Mouse (Mus musculus) C2C12 (cell line): ENCODE data around the gene Map3k11. TPM values are rescaled to one million over a fixed set of nuclear protein-coding genes. Genes with fewer than 3 reads are reported as not detected.

ENCODE experiments used
- H3K27me3 ChIP-seq: one replicate; pipeline ENCODE4 v1.6.1; 2011; ENCODE audit not compliant: control insufficient read depth, insufficient read depth, insufficient read length
- H3K36me3 ChIP-seq: one replicate; pipeline ENCODE4 v1.6.1; 2011; ENCODE audit not compliant: control insufficient read depth, insufficient read depth
- H3K4me3 ChIP-seq: one replicate; pipeline ENCODE4 v1.5.1; 2011; ENCODE audit warnings: mild to moderate bottlenecking, control low read depth; ENCODE audit not compliant: poor library complexity, insufficient read depth, severe bottlenecking
- H3K79me2 ChIP-seq: one replicate; pipeline ENCODE4 v1.6.1; 2011; ENCODE audit not compliant: control insufficient read depth, insufficient read depth
- H3K79me3 ChIP-seq: one replicate; pipeline ENCODE4 v1.6.1; 2011; ENCODE audit warnings: low read depth, control low read depth
- H3ac ChIP-seq: one replicate; pipeline ENCODE3; 2011; ENCODE audit warnings: low read depth; ENCODE audit not compliant: control insufficient read depth, insufficient read length
- CEBPB ChIP-seq: IDR thresholded peaks from one replicate; pipeline ENCODE4 v1.6.1; 2011; ENCODE audit warnings: low read depth, mild to moderate bottlenecking, control low read depth, moderate library complexity
- CTCF ChIP-seq: IDR thresholded peaks from one replicate; pipeline ENCODE4 v1.5.1; 2011; ENCODE audit not compliant: control insufficient read depth, insufficient read depth, insufficient read length
- FOSL1 ChIP-seq: IDR thresholded peaks from one replicate; pipeline ENCODE4 v1.8.0; 2011; ENCODE audit warnings: mild to moderate bottlenecking, low read length; ENCODE audit not compliant: poor library complexity, insufficient read depth, severe bottlenecking
- MAX ChIP-seq: IDR thresholded peaks from one replicate; pipeline ENCODE4 v1.6.1; 2011; ENCODE audit warnings: mild to moderate bottlenecking, control low read depth
- MYOD1 ChIP-seq: IDR thresholded peaks from one replicate; pipeline ENCODE4 v1.6.1; 2011; ENCODE audit warnings: low read depth; ENCODE audit not compliant: control insufficient read depth, insufficient read length
- MYOG ChIP-seq: IDR thresholded peaks from one replicate; pipeline ENCODE4 v1.6.1; 2011; ENCODE audit not compliant: control insufficient read depth, insufficient read length; ENCODE audit errors: extremely low read depth
- USF1 ChIP-seq: IDR thresholded peaks from one replicate; pipeline ENCODE4 v1.6.1; 2011; ENCODE audit warnings: low read depth, mild to moderate bottlenecking, control low read depth, moderate library complexity
- polyA plus RNA-seq: library from polyadenylated mRNA; unstranded; fragments of >200 nt; fragmentation: generic; extraction: Trizol; gene quantifications from one replicate; pipeline ENCODE4 v1.2.1, GENCODE M21; 2012; ENCODE audit warnings: missing spikeins

Map3k11 gene
- polyA plus RNA-seq, 1 experiment, result 24.2 TPM

GRCm38 (mm10) chr19:5728631-5729443 lies 40.3 kb downstream of the Map3k11 start:
- Histone ChIP-seq H3K36me3 (peaks cover 10% of the 10 kb centered on the region), H3K79me3 (peaks cover 37% of the 10 kb centered on the region), H3K4me3 (peak overlapping the region; percentile 85), H3ac (peak overlapping the region; percentile 99), H3K27me3 (no peaks in the 10 kb centered on the region), H3K79me2 (peaks cover 70% of the 10 kb centered on the region)
- no peak for TF ChIP-seq FOSL1
- TF ChIP-seq CTCF, result no peak
- TF ChIP-seq MYOG, result no peak
- no peak for TF ChIP-seq CEBPB
- no peak for TF ChIP-seq MYOD1
- TF ChIP-seq MAX, result no peak
- no peak for TF ChIP-seq USF1

- H3K27me3 ChIP-seq, result no peaks in the 10 kb centered on the region
- H3K4me3 ChIP-seq, result peak within 1 kb of the TSS; percentile 85
- peak within 1 kb of the TSS; percentile 99 for H3ac ChIP-seq
- H3K36me3 ChIP-seq, result peaks cover 10% of the 10 kb centered on the region
- H3K79me3 ChIP-seq, result peaks cover 33% of the 10 kb centered on the region
- no peak for TF ChIP-seq FOSL1
- TF ChIP-seq MAX, result no peak
- TF ChIP-seq MYOD1, result no peak
- TF ChIP-seq CEBPB, result no peak
- no peak for TF ChIP-seq MYOG
- TF ChIP-seq USF1, result no peak
- no peak for TF ChIP-seq CTCF
- peaks cover 65% of the 10 kb centered on the region for H3K79me2 ChIP-seq
Measured at GRCm38 (mm10) chr19:5729444-5729815, 40.9 kb downstream of the Map3k11 start, which contains the start of gene Fam89b. Fam89b (minus strand) TSS chr19:5729653.

GRCm38 (mm10) chr19:5730314-5731186 lies 42.0 kb downstream of the Map3k11 start:
- Histone ChIP-seq H3K4me3 (peak overlapping the region; percentile 92), H3K27me3 (peaks cover 2% of the 10 kb centered on the region), H3K79me3 (peaks cover 30% of the 10 kb centered on the region), H3K36me3 (peaks cover 10% of the 10 kb centered on the region), H3ac (peak overlapping the region; percentile 60), H3K79me2 (peaks cover 61% of the 10 kb centered on the region)
- no peak for TF ChIP-seq MAX
- TF ChIP-seq CTCF, result no peak
- no peak for TF ChIP-seq FOSL1
- no peak for TF ChIP-seq MYOG
- TF ChIP-seq USF1, result no peak
- TF ChIP-seq MYOD1, result no peak
- no peak for TF ChIP-seq CEBPB

- peaks cover 6% of the 10 kb centered on the region for H3K27me3 ChIP-seq
- TF ChIP-seq USF1 (peak; percentile 73), CEBPB (no peak), MYOD1 (no peak), CTCF (no peak), MAX (no peak)
- H3K36me3 ChIP-seq, result peaks cover 10% of the 10 kb centered on the region
- H3K79me2 ChIP-seq, result peaks cover 52% of the 10 kb centered on the region
- H3K79me3 ChIP-seq, result peaks cover 25% of the 10 kb centered on the region
- peak overlapping the region; percentile 92 for H3K4me3 ChIP-seq
- peak overlapping the region; percentile 60 for H3ac ChIP-seq
Measured at GRCm38 (mm10) chr19:5731264-5731978, 42.9 kb downstream of the Map3k11 start.

DNA sequence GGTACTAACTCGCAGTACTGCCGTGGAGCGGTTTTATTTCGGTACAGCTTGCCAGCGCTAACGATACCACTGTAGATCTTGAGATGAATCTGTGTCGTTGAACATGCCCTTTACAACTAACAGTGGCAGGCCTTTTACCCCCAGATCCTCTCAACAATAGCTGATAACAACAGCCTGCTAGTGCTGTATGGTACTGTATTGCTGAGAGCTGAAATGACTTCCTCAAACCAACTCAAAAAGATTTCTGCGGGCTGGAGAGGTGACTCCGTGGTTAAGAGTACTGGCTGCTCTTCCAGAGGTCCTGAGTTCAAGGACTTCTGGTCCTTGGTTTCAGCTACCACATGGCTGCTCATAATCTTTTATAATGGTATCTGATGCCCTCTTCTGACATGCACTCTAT lies 45.8 kb downstream of the Map3k11 start:
- Histone ChIP-seq H3K27me3 (peaks cover 16% of the 10 kb centered on the region), H3K36me3 (peaks cover 10% of the 10 kb centered on the region), H3K79me3 (peaks cover 10% of the 10 kb centered on the region), H3K4me3 (no peak overlapping the region), H3K79me2 (peaks cover 23% of the 10 kb centered on the region), H3ac (no peak overlapping the region)
- TF ChIP-seq CEBPB (no peak), FOSL1 (no peak)
